Mouse (Mus musculus): Measurements from ENCODE around the gene Tmem198.

Tmem198 gene

DNA sequence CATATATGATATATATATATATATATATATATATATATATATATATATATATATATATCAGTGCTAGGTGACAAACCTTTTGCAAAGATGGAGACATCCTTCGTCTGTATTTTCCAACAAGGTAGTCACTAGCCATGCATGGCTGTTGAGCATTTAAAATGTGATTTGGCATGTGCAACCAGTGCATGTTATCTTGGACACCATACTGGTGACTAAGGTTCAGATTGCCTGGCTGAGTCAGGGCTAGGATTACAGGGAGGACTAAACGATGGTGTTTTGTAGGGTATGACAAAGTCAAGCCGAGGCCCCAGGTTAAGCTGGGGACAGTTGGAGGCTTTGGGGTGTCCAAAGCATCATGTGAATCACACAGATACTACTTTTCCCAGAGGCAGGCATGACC is 23.9 kb upstream of the Tmem198 start:
- DNase-seq (ENCODE audit: low read depth, low spot score): no peak

DNA sequence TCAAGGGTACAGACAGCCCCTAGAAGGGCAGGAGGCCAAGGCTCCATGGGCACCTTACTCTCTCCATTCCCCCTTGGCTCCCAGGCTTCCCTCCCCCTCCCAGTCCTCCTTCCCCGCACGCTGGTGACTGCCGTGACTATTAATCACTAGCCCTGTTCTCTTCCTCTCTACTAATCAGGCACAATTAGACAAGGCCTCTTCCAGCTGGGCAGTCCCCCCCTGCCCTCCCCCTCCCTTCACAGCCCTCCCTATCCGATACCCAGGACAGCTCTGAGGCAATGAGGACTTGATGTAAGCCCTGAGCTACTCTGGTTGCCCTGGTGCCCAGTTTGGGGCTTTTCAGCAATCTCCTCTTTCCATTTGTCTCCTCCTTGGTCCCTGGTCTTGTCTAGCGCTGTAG is 23.4 kb upstream of the Tmem198 start:
- no peak for DNase-seq (ENCODE audit: low read depth, low spot score)

DNA sequence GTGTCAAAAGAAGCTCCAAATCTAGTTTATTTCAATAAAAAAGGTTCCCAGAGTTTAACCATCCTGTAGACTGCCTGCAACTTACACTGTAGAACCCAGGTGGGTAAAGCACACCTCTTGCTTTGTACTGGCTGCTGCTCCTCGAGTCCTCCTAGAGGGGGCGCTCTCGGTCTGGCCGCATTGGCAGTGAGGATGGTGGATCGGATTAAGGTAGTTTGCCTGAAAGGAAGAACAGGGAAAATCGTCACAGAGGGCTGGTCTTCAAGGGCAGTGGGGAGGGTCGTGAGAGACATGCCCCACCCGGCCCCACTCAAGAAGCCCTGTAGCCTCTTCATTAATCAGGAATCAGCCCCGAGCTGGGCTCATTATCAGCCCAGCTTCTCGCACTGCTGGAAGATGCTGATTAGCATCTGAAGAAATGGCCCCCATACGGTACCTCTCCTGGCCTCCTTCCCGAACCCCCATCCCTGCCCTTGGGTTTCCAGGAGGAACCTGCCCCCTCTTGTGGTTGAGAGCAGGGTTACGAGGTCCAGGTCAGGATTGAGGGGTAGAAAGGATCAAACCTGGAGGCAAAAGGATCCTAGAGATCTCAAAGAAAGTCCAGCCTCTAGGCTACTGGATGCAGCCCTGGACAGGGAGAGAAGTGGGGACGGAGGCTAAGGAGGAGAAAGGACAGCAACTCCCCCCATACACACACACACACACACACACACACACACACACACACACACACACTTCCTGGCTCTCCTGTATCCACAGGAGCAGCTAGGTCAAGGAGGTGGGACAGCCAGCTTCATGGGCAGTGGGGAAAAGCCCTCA is 22.4 kb upstream of the Tmem198 start:
- no peak for DNase-seq (ENCODE audit: low read depth, low spot score)

- no peak for DNase-seq (ENCODE audit: low read depth, low spot score)
These were observed 21.7 kb upstream of the Tmem198 start for GRCm38 (mm10) chr1:75457710-75458024.

DNA sequence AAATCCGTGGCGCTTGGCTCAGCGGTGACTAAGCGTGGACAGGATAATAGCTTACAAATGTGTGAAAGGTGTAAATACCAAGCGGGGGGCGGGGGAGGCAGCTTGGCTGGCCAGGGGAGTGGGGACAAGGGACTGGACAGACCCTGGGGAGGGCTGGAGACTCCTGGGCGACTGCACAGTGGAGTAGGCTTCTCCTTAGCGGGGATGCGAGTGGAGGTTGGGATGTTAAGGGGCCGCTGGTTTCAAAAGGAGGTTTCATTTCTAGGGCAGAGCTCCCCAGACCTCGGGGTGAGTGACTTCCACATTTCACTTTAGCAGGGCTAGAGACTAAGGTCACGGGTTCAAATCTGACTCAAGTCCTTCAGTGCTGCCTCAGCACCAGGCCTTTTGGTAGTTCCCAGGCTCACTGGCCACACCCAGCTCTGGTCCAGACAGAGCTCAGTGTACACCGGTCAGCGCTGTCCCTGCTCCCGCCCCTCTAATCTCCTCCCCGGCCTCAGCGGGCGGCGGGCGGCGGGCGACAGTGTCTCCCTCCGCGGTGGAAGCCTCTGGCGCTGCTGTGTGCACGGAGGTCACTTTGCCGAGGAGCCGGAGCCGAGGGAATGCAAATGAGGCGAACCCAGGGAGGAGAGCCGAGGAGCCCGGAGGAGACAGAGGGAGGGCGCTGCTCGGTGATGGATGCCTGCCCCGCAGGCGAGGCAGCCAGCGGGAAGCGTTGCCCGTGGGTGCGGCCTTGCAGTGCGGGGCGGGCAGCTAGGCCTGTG is 21.1 kb upstream of the Tmem198 start:
- no peak for DNase-seq (ENCODE audit: low read depth, low spot score)

- DNase-seq (ENCODE audit: low read depth, low spot score): no peak
These were observed 20.3 kb upstream of the Tmem198 start for GRCm38 (mm10) chr1:75458789-75459684.

GRCm38 (mm10) chr1:75460297-75460696 is 19.0 kb upstream of the Tmem198 start:
- DNase-seq (ENCODE audit: low read depth, low spot score): no peak

- DNase-seq (ENCODE audit: low read depth, low spot score): no peak
These were observed 16.7 kb upstream of the Tmem198 start for GRCm38 (mm10) chr1:75462636-75463035.

GRCm38 (mm10) chr1:75463652-75464204 is 15.6 kb upstream of the Tmem198 start:
- DNase-seq (ENCODE audit: low read depth, low spot score): peak; percentile 63

- peak; percentile 75 for DNase-seq (ENCODE audit: low read depth, low spot score)
These were observed 12.0 kb upstream of the Tmem198 start for GRCm38 (mm10) chr1:75467215-75467927.

DNA sequence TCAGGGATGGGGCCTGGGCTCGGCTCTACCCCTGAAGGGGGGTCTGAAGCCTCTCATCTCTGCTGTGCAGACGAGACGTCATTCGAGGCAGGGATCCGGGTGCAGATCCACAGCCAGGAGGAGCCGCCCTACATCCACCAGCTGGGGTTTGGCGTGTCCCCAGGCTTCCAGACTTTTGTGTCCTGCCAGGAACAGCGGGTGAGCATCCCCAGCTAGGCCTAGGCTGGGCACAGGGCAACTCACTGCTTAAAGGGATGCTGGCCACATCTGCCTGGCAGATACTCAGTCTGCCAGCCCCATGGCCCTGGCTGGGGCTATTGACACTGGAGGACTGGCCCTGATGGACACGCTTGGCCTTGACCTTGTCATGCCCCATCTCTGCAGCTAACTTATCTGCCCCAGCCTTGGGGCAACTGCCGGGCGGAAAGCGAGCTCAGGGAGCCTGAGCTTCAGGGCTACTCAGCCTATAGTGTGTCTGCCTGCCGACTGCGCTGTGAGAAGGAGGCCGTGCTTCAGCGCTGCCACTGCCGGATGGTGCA is 10.0 kb upstream of the Tmem198 start:
- no peak for DNase-seq (ENCODE audit: low read depth, low spot score)

- DNase-seq (ENCODE audit: low read depth, low spot score): no peak
These were observed 2.9 kb upstream of the Tmem198 start for GRCm38 (mm10) chr1:75476441-75476840.

DNA sequence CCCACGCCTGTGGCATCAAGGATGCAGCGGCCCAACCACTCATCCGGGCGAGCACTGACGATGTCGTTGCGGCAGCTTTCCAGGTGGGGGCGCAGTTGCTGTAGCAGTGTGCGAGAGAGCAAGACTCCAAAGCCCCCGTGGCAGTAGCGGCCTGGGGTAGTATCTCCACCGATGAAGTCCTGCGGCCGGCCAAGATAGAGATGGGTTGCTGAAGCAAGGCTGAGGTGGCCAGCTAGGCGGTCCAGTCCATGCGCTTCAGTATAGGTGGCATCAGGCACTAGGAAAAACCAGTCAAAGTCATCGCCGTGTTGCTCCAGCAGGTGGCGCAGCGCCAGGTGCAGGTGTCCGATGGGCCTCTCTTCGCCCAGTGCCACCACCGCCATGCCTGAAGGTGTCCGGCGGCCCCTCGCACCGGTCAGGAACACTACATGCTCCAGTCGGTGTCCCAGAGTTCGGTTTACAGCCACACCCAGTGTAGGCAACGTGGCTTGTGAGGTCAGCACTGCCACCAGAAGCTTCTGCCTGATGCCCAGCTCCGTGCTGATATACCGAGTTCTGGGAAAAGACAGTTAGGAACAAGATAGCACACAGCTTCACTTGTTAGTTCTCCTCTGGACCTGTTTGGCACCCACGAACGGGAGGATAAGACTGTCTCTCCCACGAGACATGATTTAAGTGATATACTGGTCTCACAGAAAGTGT is 1.9 kb upstream of the Tmem198 start:
- peak; percentile 63 for DNase-seq (ENCODE audit: low read depth, low spot score)

DNA sequence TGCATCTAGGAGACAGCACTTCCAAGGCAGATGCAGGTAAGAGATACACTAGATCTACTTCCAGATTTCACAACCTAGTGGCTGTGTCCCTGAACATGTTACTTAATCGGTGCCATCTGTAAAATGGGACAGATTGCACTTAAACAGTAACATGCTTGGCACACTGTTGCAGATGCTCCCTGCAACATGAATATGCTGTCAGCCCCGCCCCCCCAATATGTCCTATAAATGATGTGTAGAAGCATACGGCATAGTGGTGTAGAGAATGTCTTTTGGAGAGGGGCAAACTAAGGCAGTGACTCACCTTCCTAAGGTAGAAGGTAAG is 1.4 kb upstream of the Tmem198 start:
- DNase-seq (ENCODE audit: low read depth, low spot score): no peak

- DNase-seq (ENCODE audit: low read depth, low spot score): no peak
These were observed 835 bp upstream of the Tmem198 start for GRCm38 (mm10) chr1:75478497-75478896.

DNA sequence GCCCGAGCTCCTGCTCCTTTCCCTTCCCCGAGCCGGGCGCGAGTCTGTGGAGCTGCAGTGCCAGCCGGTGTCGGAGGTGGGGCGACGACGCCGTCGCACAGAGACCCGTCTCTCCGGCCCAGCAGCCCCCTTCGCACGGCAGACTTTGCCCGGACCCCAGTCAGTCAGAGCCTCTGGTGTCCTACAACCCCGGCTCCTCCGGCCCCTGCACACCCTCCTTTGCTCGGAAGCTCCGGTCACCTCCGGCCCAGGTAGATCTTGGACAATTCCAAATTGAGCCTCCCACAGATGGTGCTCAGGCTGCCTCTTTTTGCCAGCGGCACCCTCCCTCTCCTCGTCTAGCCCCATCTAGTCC is 280 bp downstream of the Tmem198 start:
- no peak for DNase-seq (ENCODE audit: low read depth, low spot score)

GRCm38 (mm10) chr1:75480036-75480435 is 704 bp downstream of the Tmem198 start:
- no peak for DNase-seq (ENCODE audit: low read depth, low spot score)

DNA sequence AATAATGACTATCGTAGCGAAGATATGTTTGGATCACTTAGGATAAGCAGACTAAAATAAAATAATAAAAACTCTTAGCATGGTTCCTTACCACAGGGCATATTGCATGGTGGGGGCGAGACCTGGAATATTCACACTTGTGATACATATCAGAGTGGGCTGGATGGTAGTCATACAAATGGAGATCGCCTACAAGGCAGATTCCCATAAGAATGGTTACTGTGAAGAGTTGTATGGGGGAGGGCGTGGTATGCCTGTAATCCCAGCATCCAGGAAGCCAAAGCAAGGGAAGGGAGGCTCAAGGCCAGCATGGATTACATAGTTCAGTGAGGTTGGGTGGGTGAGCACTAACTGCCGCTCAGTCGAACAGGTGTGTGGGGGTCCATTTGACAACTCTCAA is 1.4 kb downstream of the Tmem198 start:
- no peak for DNase-seq (ENCODE audit: low read depth, low spot score)

DNA sequence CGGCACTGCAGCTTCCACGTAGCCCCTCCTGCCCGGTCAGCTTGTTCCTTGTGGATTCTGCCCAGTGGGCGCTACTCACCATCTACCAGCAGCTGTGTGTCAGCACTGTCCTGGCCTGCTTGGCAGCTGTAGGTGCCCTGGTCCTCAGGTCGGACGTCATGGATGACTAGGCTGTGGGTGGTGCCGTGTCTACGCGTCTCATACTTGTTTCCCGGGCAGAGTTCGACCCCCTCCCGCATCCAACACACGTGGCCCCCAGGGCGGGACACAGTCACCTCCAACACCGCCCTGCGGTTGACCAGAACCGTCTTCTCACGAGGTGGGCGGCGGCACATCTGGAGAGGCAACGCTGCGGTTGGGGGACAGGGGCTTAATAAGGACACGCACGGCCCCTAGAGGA is 7.2 kb downstream of the Tmem198 start:
- no peak for DNase-seq (ENCODE audit: low read depth, low spot score)

DNA sequence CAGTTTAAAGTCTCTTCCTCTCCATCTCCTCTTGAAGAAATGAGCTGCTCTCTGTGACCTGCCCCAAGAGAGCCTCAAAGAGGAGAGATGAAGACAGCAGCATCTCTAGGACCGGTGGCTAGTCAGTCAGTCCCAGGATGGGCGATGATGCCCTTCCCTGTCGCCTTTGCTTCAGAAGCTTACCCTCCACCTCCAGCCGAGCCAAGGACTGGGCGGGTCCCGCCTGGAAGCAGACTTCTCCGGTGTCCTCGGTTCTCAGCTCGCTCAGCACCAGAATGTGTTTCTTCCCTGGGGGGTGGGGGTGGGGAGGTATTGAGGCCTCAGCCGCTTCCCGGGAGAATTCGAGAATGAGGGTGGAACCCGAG is 7.7 kb downstream of the Tmem198 start:
- no peak for DNase-seq (ENCODE audit: low read depth, low spot score)

Measured in retina, adult 2 months (tissue).